Mouse (Mus musculus) adrenal gland, postnatal 36 days (tissue): ENCODE measurements at regions not wholly inside any gene's neighbourhood (a gene's known extent, or its start where the extent isn't known, plus 50 kb on each side); places are given as distances from the start of the nearest gene placed in this dataset.

Experiments
- DNase-seq, 2 experiments: peaks; one replicate each; pipeline ENCODE4 v3.0.0; 2021; ENCODE audit warnings: mixed read lengths in 1 of 2

- DNase-seq = no peak
These were observed 55.7 kb downstream of the Otor start for GRCm38 (mm10) chr2:143133931-143134330.

GRCm38 (mm10) chr2:143149189-143149588 lies 70.9 kb downstream of the Otor start:
- DNase-seq = no peak

DNA sequence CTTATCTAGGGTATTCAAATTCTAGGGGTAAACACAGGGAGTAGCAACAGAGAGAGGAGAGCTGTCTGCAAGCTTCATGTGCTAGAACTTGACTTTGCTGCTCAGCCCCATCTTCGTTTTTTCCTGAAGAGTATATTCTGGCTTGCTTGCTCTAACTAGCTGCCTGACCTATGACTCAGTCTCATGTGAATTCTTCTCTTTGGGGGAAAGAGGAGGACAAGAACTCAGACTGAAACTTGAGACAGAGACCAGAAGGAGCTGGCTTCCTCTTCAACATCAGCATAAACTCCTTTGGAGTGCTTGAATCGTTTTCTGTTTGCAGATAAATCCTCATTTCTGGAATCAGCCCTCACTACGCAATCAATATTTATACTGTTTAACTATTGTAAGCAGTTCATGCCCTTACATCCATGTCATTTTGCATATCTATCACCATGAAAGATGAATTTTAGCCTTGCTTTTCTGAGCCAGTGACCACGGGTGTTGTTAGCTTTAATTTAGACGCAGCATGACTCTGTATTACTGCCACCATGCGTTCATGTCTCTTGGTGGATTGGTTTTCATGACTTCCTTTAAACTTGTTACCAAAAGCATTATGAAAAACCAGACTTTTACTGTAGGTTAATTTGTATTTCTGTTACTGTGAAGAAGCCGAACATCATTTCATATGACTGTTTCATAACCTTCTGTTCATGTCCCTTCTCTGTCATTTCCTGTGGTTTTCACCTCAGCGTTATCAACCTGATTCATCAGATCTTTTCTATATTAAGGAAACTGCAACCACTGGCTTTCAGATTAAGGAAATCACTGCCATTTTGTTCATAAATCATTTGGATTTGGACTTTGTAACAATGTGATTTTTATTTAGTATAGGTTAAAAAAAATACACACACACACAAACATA lies 86.1 kb downstream of the Otor start:
- DNase-seq = no peak

DNA sequence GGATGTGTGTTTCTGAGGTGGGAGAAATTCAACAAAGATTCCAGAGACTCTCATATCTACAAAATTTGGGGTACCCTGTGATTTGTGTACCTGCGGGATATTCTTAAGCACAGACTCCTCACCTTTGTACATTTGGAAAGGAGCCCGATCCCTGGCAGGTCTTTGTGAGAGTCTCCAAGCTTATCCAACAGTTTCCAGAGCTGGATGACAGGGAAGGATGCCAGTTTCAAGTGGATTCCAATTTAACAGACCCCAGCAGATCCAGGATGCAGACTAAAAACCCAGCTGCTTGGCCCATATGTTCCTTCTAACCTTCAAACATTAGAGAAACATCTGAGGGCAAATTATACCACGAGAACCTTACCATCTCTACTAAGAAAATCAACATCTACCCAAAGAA lies 88.5 kb downstream of the Otor start:
- DNase-seq = no peak

- no peak for DNase-seq
These were observed 92.4 kb downstream of the Otor start for GRCm38 (mm10) chr2:143170648-143171047.

DNA sequence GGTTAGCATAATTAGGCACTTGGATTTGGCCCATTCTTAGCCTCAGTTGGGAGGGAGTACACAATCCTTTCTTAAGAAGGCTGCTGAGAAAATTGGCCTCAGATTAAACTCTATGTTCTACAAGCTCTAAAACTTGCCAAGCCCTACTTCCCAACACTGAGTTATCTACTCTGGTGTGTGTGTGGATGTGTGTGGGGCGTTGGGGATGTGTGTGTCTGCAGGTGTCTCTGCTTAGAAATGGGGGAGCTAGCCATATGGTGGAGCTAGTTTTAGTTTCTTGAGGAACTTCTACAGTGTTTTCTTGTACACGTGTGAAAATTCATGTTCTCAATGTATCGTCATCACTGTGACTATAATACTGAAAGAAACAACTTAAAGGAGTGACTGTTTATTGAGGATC lies 106.3 kb downstream of the Otor start:
- no peak for DNase-seq

GRCm38 (mm10) chr2:143192256-143193164 lies 114.2 kb downstream of the Otor start:
- DNase-seq = no peak

- no peak for DNase-seq
These were observed 114.9 kb downstream of the Otor start for GRCm38 (mm10) chr2:143193165-143193551.

GRCm38 (mm10) chr2:143199583-143200249 lies 121.4 kb downstream of the Otor start:
- no peak for DNase-seq

GRCm38 (mm10) chr2:143206053-143206452 lies 127.8 kb downstream of the Otor start:
- no peak for DNase-seq

GRCm38 (mm10) chr2:143207191-143207590 lies 128.9 kb downstream of the Otor start:
- DNase-seq = peak; percentile 27 to 31

- no peak for DNase-seq
These were observed 139.0 kb downstream of the Otor start for GRCm38 (mm10) chr2:143217251-143217650.

- DNase-seq = peak in 1 of 2 experiments; percentile 12
These were observed 139.6 kb downstream of the Otor start for GRCm38 (mm10) chr2:143217760-143218358.

DNA sequence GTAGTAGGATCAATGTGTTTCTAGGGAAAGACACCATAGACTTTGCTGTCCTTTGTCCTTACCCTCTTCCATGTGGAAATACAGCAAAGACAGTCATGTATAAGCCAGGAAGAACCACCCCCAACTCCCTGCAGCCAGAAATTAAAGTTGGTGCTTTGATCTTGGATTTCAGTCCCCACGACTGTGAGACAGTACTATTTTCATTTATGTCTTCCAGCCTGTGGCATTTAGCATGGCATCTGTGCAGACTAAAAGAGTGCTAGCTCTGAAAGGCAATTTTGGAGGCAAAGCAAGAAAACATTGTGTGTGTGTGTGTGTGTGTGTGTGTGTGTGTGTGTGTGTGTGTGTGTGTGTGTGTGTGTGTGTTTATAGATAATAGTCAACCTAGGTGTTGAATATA lies 144.1 kb downstream of the Otor start:
- no peak for DNase-seq

- no peak for DNase-seq
These were observed 146.3 kb downstream of the Otor start for GRCm38 (mm10) chr2:143224410-143225130.

- no peak for DNase-seq
These were observed 155.5 kb downstream of the Otor start for GRCm38 (mm10) chr2:143233795-143234194.

GRCm38 (mm10) chr2:143240274-143240673 lies 162.0 kb downstream of the Otor start:
- DNase-seq = no peak

GRCm38 (mm10) chr2:143243741-143244140 lies 165.5 kb downstream of the Otor start:
- no peak for DNase-seq

- DNase-seq = no peak
These were observed 167.9 kb downstream of the Otor start for GRCm38 (mm10) chr2:143246131-143246665.

DNA sequence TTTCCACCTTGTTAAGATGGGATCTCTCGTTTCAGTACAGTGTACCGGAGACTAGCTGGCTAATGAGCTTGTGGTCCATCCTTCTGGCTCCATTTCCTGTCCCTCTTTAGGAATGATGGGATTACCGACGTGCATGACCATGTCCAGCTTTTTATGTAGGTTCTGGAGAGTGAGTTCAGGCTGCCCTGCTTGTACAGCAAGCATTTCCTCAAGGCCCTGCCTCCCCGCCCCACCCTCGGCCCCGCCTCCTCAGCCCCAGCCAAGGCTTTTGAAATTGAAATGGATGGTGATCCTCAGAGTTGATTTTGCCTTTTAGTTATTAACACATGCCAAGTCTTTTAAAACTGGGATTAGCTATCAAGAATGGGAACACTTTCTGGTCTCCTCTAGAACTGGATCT lies 190.8 kb downstream of the Otor start:
- DNase-seq = peak in 1 of 2 experiments; percentile 6

GRCm38 (mm10) chr2:143270826-143271225 lies 192.6 kb downstream of the Otor start:
- DNase-seq = no peak
